Mouse (Mus musculus): Measurements from ENCODE around the gene Gm10100. TPM values are rescaled to one million over a fixed set of nuclear protein-coding genes. Genes with fewer than 3 reads are reported as not detected.
"Not testable (repeated sequence)": the region's sequence is repeated elsewhere in the genome, so short reads cannot be mapped to it uniquely, and the experiment has no call there.

The Gm10100 gene
- not detected in 2 replicates for polyA plus RNA-seq (2014; fragmentation: Nextera tagmentation; extraction: Ambion mirVana)

DNA sequence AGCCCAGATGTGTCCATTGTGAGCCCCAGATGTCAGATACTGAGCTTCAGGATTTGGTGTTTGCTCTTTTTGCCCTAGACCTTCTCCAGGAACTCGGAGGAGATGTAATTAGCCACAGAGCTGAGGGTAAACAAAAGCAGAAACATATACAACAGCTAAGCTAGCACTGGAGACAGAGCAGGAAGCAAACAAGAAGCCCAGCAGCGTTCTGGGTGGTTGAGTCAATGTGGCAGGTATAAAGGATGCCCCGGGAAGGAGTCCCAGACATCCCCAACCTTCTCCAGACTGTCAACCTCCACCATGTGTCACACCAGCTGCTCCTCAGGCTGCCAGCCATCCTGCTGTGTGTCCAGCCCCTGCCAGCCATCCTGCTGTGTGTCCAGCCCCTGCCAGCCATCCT lies at the start of gene Gm10100:
Gene Gm10100, plus strand, starts transcription at position 301 of the 400 bp plus-strand sequence.
- no peak within 1 kb of the TSS for H3K4me3 ChIP-seq (ENCODE audit: control insufficient read depth in 1 of 2, insufficient read depth in 1 of 2, low read depth in 1 of 2, low read length in 2 of 2)
- WGBS, result 28% methylated on average over 3 of the region's 3 CpGs

DNA sequence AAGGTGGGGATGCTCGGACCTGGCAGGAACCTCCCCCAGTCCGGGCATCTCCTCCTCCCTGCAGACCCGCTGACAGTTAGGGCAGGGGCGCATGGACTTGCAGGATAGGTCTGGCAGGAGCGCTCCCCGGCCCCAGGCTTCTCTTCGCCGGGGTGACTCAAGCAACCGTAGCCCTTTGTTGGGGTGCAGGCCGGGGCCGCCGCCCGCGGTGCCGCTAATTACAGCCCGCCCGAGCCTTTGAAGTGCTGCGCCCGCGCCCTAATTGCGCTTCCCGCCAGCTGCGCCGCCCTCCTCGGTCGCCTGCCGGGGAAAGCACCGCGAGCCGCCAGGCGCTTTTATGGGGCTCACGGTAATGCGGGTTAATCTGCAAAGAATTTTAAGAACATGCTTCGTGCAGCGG lies 48.7 kb upstream of the Gm10100 start:
- Histone ChIP-seq H3K4me3 (ENCODE audit: control insufficient read depth in 1 of 2, insufficient read depth in 1 of 2, low read depth in 1 of 2, low read length in 2 of 2) (peak overlapping the region; percentile 24 to 28; a peak in 3 of 4 replicates), H3K36me3 (ENCODE audit: control insufficient read depth, insufficient read depth, low read length) (no peaks in the 10 kb centered on the region), H3K4me2 (ENCODE audit: low read length) (peak overlapping the region; percentile 61), H3K9me3 (ENCODE audit: control insufficient read depth, low read length) (no peaks in the 10 kb centered on the region), H3K27me3 (ENCODE audit: control insufficient read depth, insufficient read depth, low read length) (peaks cover 49% of the 10 kb centered on the region), H3K4me1 (ENCODE audit: control insufficient read depth in 2 of 2, insufficient read depth in 2 of 2, low read length in 2 of 2) (peaks cover 0 to 5% of the 10 kb centered on the region in 2 experiments; a peak in 2 of 4 replicates), H3K9ac (ENCODE audit: low read length) (peak overlapping the region; percentile 34; the same call in 1 of the 2 replicates), H3K27ac (replicated peaks in 1 of 2; ENCODE audit: control insufficient read depth in 1 of 2, insufficient read depth in 1 of 2, low read depth in 2 of 2, low read length in 2 of 2) (no peak overlapping the region)
- WGBS, result under 1% methylated on average over 35 of the region's 35 CpGs
- no peak for ATAC-seq (ENCODE audit: insufficient number of reproducible peaks, insufficient read depth, low FRiP score, low read depth)

More for the DNA sequence above, at the start of gene Gm10100:
- H3K9ac ChIP-seq (ENCODE audit: low read length), result no peak within 1 kb of the TSS
- no peaks in the 10 kb centered on the region for H3K4me1 ChIP-seq (ENCODE audit: control insufficient read depth in 2 of 2, insufficient read depth in 2 of 2, low read length in 2 of 2)
- no peaks in the 10 kb centered on the region for H3K36me3 ChIP-seq (ENCODE audit: control insufficient read depth, insufficient read depth, low read length)
- no peak within 1 kb of the TSS for H3K27ac ChIP-seq (replicated peaks in 1 of 2; ENCODE audit: control insufficient read depth in 1 of 2, insufficient read depth in 1 of 2, low read depth in 2 of 2, low read length in 2 of 2)
- no peaks in the 10 kb centered on the region for H3K27me3 ChIP-seq (ENCODE audit: control insufficient read depth, insufficient read depth, low read length)
- H3K4me2 ChIP-seq (ENCODE audit: low read length), result no peak within 1 kb of the TSS
- no peaks in the 10 kb centered on the region for H3K9me3 ChIP-seq (ENCODE audit: control insufficient read depth, low read length)
- ATAC-seq (ENCODE audit: insufficient number of reproducible peaks, insufficient read depth, low FRiP score, low read depth), result no peak

- Histone ChIP-seq H3K27ac (replicated peaks in 1 of 2; ENCODE audit: control insufficient read depth in 1 of 2, insufficient read depth in 1 of 2, low read depth in 2 of 2, low read length in 2 of 2) (no peak overlapping the region), H3K36me3 (ENCODE audit: control insufficient read depth, insufficient read depth, low read length) (no peaks in the 10 kb centered on the region), H3K4me1 (ENCODE audit: control insufficient read depth in 2 of 2, insufficient read depth in 2 of 2, low read length in 2 of 2) (peaks cover 4 to 8% of the 10 kb centered on the region in 2 experiments; a peak in 2 of 4 replicates), H3K4me2 (ENCODE audit: low read length) (no peak overlapping the region), H3K9me3 (ENCODE audit: control insufficient read depth, low read length) (no peaks in the 10 kb centered on the region), H3K27me3 (ENCODE audit: control insufficient read depth, insufficient read depth, low read length) (peaks cover 71% of the 10 kb centered on the region), H3K4me3 (ENCODE audit: control insufficient read depth in 1 of 2, insufficient read depth in 1 of 2, low read depth in 1 of 2, low read length in 2 of 2) (no peak overlapping the region), H3K9ac (ENCODE audit: low read length) (no peak overlapping the region)
- no peak for ATAC-seq (ENCODE audit: insufficient number of reproducible peaks, insufficient read depth, low FRiP score, low read depth)
- 57% methylated on average over 7 of the region's 7 CpGs for WGBS
These were observed 43.3 kb upstream of the Gm10100 start for GRCm38 (mm10) chr10:77682994-77683393.

DNA sequence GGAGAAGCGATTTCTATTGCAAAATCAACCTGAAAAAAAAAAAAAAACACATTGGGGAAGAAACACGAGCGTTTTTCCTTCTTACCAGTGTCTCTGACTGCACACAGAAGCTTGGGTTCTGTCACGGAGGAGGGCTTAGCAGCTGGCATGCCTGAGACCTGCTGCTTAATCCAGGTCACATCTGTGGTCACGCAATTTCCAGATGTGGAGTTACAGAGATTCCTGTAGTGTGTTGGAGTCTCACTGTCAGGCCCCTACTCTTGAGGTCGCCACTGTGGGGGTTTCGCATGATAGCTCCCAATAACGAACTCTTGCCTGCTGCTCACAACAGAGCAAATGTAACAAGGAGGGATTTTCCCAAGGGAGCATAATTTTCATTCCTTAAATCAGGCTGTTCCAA lies 42.1 kb upstream of the Gm10100 start:
- whole genome bisulfite sequencing, result 35% methylated on average over 8 of the region's 8 CpGs
- H3K9me3 ChIP-seq (ENCODE audit: control insufficient read depth, low read length), result no peaks in the 10 kb centered on the region
- H3K36me3 ChIP-seq (ENCODE audit: control insufficient read depth, insufficient read depth, low read length), result no peaks in the 10 kb centered on the region
- H3K4me2 ChIP-seq (ENCODE audit: low read length), result no peak overlapping the region
- H3K27ac ChIP-seq (replicated peaks in 1 of 2; ENCODE audit: control insufficient read depth in 1 of 2, insufficient read depth in 1 of 2, low read depth in 2 of 2, low read length in 2 of 2), result no peak overlapping the region
- H3K4me3 ChIP-seq (ENCODE audit: control insufficient read depth in 1 of 2, insufficient read depth in 1 of 2, low read depth in 1 of 2, low read length in 2 of 2), result no peak overlapping the region
- peaks cover 4 to 8% of the 10 kb centered on the region in 2 experiments; a peak in 2 of 4 replicates for H3K4me1 ChIP-seq (ENCODE audit: control insufficient read depth in 2 of 2, insufficient read depth in 2 of 2, low read length in 2 of 2)
- no peak for ATAC-seq (ENCODE audit: insufficient number of reproducible peaks, insufficient read depth, low FRiP score, low read depth)
- no peak overlapping the region for H3K9ac ChIP-seq (ENCODE audit: low read length)
- peaks cover 72% of the 10 kb centered on the region for H3K27me3 ChIP-seq (ENCODE audit: control insufficient read depth, insufficient read depth, low read length)

DNA sequence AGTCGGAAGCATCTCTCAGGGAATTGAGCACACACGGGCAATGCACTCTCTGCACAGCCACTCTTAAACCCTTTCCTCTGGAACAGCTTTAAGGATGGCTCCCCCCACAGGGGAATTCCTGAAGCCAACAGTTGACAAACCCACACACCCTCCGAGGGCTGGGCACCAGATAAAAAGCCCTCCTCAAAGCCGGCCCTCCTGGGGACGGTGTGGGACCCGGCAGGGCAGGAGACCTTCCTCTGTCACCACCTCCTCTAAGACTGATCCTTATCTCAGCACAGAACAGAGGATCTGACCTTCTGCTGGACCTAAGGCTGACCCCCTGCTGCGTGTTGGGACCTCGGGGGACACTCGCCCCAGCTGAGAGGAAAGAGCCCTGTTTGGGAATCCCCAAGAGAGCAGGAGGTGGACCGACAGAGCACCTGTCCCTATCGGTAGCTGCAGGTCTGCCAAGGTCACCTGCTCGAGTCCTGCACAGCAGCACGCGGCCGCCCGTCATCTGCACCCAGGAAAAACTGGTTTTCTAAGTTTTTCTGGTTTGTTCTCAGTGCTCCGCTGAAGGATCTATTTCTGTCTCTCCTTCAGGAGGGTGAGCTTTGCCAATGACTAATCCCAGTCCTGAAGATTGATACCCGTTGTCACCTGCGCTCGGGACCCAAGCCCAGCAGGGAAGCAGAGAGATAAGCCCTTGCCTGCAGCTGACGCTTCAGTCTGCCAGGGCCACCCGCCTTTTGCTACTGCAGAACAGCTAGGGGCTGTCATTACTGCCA lies 40.2 kb upstream of the Gm10100 start, which contains the start of gene Tspear:
Gene Tspear, plus strand, starts transcription at position 675 of the 770 bp plus-strand sequence.
- Histone ChIP-seq H3K27me3 (ENCODE audit: control insufficient read depth, insufficient read depth, low read length) (peaks cover 69% of the 10 kb centered on the region), H3K36me3 (ENCODE audit: control insufficient read depth, insufficient read depth, low read length) (no peaks in the 10 kb centered on the region), H3K27ac (replicated peaks in 1 of 2; ENCODE audit: control insufficient read depth in 1 of 2, insufficient read depth in 1 of 2, low read depth in 2 of 2, low read length in 2 of 2) (no peak within 1 kb of the TSS), H3K4me1 (ENCODE audit: control insufficient read depth in 2 of 2, insufficient read depth in 2 of 2, low read length in 2 of 2) (peaks cover 4 to 8% of the 10 kb centered on the region in 2 experiments; a peak in 2 of 4 replicates), H3K4me2 (ENCODE audit: low read length) (peak within 1 kb of the TSS; percentile 36), H3K9me3 (ENCODE audit: control insufficient read depth, low read length) (no peaks in the 10 kb centered on the region), H3K9ac (ENCODE audit: low read length) (no peak within 1 kb of the TSS), H3K4me3 (ENCODE audit: control insufficient read depth in 1 of 2, insufficient read depth in 1 of 2, low read depth in 1 of 2, low read length in 2 of 2) (no peak within 1 kb of the TSS)
- no peak for ATAC-seq (ENCODE audit: insufficient number of reproducible peaks, insufficient read depth, low FRiP score, low read depth)
- WGBS, result 1% methylated on average over 22 of the region's 22 CpGs

DNA sequence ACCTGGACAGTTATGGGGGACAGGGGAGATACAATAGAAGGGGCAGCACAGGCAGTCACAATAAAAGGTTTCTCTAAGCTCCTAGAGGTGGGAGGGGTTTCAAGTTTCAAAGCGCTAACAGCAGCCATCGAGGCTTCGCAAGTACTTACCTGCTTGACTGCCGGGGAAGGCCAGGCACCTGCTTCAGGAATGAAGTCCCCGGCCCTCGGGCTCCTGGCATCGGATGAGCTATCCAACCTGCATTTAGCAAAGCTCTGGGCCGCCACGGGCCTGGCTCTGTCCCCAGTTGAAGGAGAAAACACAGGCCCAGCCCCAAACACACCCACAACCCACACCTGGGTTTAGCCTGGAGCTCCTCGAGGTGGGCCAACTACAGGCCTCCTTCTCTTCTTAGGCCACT lies 39.3 kb upstream of the Gm10100 start:
- no peak overlapping the region for H3K4me2 ChIP-seq (ENCODE audit: low read length)
- H3K27ac ChIP-seq (replicated peaks in 1 of 2; ENCODE audit: control insufficient read depth in 1 of 2, insufficient read depth in 1 of 2, low read depth in 2 of 2, low read length in 2 of 2), result no peak overlapping the region
- no peak overlapping the region for H3K9ac ChIP-seq (ENCODE audit: low read length)
- H3K4me1 ChIP-seq (ENCODE audit: control insufficient read depth in 2 of 2, insufficient read depth in 2 of 2, low read length in 2 of 2), result peaks cover 4 to 8% of the 10 kb centered on the region in 2 experiments; a peak in 2 of 4 replicates
- no peaks in the 10 kb centered on the region for H3K9me3 ChIP-seq (ENCODE audit: control insufficient read depth, low read length)
- no peak for ATAC-seq (ENCODE audit: insufficient number of reproducible peaks, insufficient read depth, low FRiP score, low read depth)
- H3K27me3 ChIP-seq (ENCODE audit: control insufficient read depth, insufficient read depth, low read length), result peaks cover 68% of the 10 kb centered on the region
- no peak overlapping the region for H3K4me3 ChIP-seq (ENCODE audit: control insufficient read depth in 1 of 2, insufficient read depth in 1 of 2, low read depth in 1 of 2, low read length in 2 of 2)
- WGBS, result 29% methylated on average over 10 of the region's 10 CpGs
- no peaks in the 10 kb centered on the region for H3K36me3 ChIP-seq (ENCODE audit: control insufficient read depth, insufficient read depth, low read length)

DNA sequence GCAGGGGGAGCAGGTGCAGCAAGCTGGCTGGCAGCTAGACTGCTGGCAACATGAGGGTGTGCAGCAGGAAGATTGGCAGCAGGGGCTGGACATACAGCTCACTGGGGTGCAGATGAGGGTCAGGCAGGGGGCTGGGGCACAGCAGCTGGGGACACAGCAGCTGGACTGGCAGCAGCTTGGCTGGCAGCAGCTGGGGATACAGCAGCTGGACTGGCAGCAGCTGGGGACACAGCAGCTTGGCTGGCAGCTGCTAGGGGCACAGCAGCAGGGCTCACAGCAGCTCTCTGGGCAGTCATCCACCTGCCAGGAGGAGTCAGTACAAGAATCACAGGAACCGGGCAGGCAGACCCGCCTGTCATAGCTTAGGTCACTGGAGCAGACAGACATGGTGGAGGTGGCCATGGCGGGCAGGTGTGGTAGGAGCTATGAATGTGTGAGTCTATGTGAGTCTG lies 35.9 kb upstream of the Gm10100 start, which contains the start of gene Gm19402:
Gene Gm19402, minus strand, starts transcription at position 402 of the 452 bp plus-strand sequence.
- H3K4me1 ChIP-seq (ENCODE audit: control insufficient read depth in 2 of 2, insufficient read depth in 2 of 2, low read length in 2 of 2); H3K9me3 ChIP-seq (ENCODE audit: control insufficient read depth, low read length); H3K4me2 ChIP-seq (ENCODE audit: low read length); H3K27ac ChIP-seq (replicated peaks in 1 of 2; ENCODE audit: control insufficient read depth in 1 of 2, insufficient read depth in 1 of 2, low read depth in 2 of 2, low read length in 2 of 2); ATAC-seq (ENCODE audit: insufficient number of reproducible peaks, insufficient read depth, low FRiP score, low read depth); H3K36me3 ChIP-seq (ENCODE audit: control insufficient read depth, insufficient read depth, low read length); H3K4me3 ChIP-seq (ENCODE audit: control insufficient read depth in 1 of 2, insufficient read depth in 1 of 2, low read depth in 1 of 2, low read length in 2 of 2); H3K9ac ChIP-seq (ENCODE audit: low read length): not testable (repeated sequence)
- peaks cover 44% of the 10 kb centered on the region for H3K27me3 ChIP-seq (ENCODE audit: control insufficient read depth, insufficient read depth, low read length)
- 73% methylated on average over 3 of the region's 3 CpGs for WGBS

Data from heart, embryonic 14.5 days (tissue).